Mouse (Mus musculus) bone marrow, adult 2 months (tissue): Measurements from ENCODE around the gene Setd6. TPM values are rescaled to one million over a fixed set of nuclear protein-coding genes. Genes with fewer than 3 reads are reported as not detected.

Experiments used
- H3K27ac ChIP-seq: fragments of 200-500 bp; 2 replicates; pipeline ENCODE4 v1.5.1; 2012; ENCODE audit warnings: low read depth, mild to moderate bottlenecking, control low read depth, inconsistent platforms, low read length; ENCODE audit not compliant: control insufficient read depth, poor library complexity, insufficient read depth
- H3K4me1 ChIP-seq: fragments of 200-500 bp; 2 replicates; pipeline ENCODE4 v1.6.1; 2011; ENCODE audit warnings: low read length; ENCODE audit not compliant: control insufficient read depth, insufficient read depth
- H3K4me3 ChIP-seq: fragments of 200-500 bp; replicated peaks from 2 replicates; pipeline ENCODE3; 2011; ENCODE audit warnings: mild to moderate bottlenecking, low read depth, low read length, control low read depth; ENCODE audit not compliant: control insufficient read depth
- CTCF ChIP-seq: fragments of 200-500 bp; IDR thresholded peaks from 2 replicates; pipeline ENCODE4 v1.5.1; 2011; ENCODE audit warnings: low read length, control low read depth; ENCODE audit not compliant: control insufficient read depth, insufficient read depth
- POLR2A ChIP-seq: fragments of 200-500 bp; IDR thresholded peaks from 2 replicates; pipeline ENCODE4 v1.6.1; 2011; ENCODE audit warnings: low read depth, mild to moderate bottlenecking, control low read depth, low read length, borderline replicate concordance; ENCODE audit not compliant: control insufficient read depth
- WGBS: fragments of 180-500 bp; shearing (Covaris S2); methylation state at CpG from one replicate; pipeline ENCODE4 v1.1.7; 2018; 5-methylcytosine and 5-hydroxymethylcytosine counted together
- polyA plus RNA-seq: library from polyadenylated mRNA; stranded (reverse); fragments of >200 nt; gene quantifications from 2 replicates; pipeline ENCODE4 v1.2.4, GENCODE M21; 2011; ENCODE audit warnings: low replicate concordance; ENCODE audit not compliant: missing spikeins, insufficient read depth, insufficient read length

Gene Setd6
- 13.0 and 34.7 TPM in 2 replicates for polyA plus RNA-seq

GRCm38 (mm10) chr8:95715676-95716531, at the start of gene Setd6:
Setd6 (plus strand) TSS chr8:95715881.
- WGBS = 1% methylated on average over 79 of the region's 79 CpGs
- peak within 1 kb of the TSS; percentile 60 for H3K4me3 ChIP-seq
- H3K27ac ChIP-seq = peak within 1 kb of the TSS; percentile 3; the same call in 1 of the 2 replicates
- TF ChIP-seq POLR2A (peak; percentile 54; the same call in 1 of the 2 replicates), CTCF (no peak)
- H3K4me1 ChIP-seq = no peaks in the 10 kb centered on the region

- H3K4me1 ChIP-seq = no peaks in the 10 kb centered on the region
- no peak overlapping the region for H3K4me3 ChIP-seq
- 38% methylated on average over 8 of the region's 8 CpGs for WGBS
- H3K27ac ChIP-seq = no peak overlapping the region
- TF ChIP-seq CTCF = no peak
Measured at GRCm38 (mm10) chr8:95668163-95668958, 47.3 kb upstream of the Setd6 start.

GRCm38 (mm10) chr8:95669967-95670366, 45.7 kb upstream of the Setd6 start:
- TF ChIP-seq CTCF (no peak), POLR2A (no peak)
- Histone ChIP-seq H3K4me1 (no peaks in the 10 kb centered on the region), H3K27ac (no peak overlapping the region), H3K4me3 (no peak overlapping the region)
- 62% methylated on average over 2 of the region's 2 CpGs for WGBS

- Histone ChIP-seq H3K27ac (no peak overlapping the region), H3K4me1 (no peaks in the 10 kb centered on the region), H3K4me3 (no peak overlapping the region)
- no peak for TF ChIP-seq POLR2A
- no peak for TF ChIP-seq CTCF
- 78% methylated on average over 6 of the region's 6 CpGs for WGBS
Measured at GRCm38 (mm10) chr8:95671861-95672260, 43.8 kb upstream of the Setd6 start.

- Histone ChIP-seq H3K27ac (no peak overlapping the region), H3K4me3 (no peak overlapping the region), H3K4me1 (no peaks in the 10 kb centered on the region)
- no peak for TF ChIP-seq CTCF
- 38% methylated on average over 5 of the region's 5 CpGs for WGBS
Measured at GRCm38 (mm10) chr8:95672811-95673210, 42.9 kb upstream of the Setd6 start.

- 54% methylated on average over 9 of the region's 9 CpGs for WGBS
- no peak for TF ChIP-seq CTCF
- Histone ChIP-seq H3K27ac (no peak within 1 kb of the TSS), H3K4me1 (no peaks in the 10 kb centered on the region), H3K4me3 (no peak within 1 kb of the TSS)
Measured at GRCm38 (mm10) chr8:95676631-95677030, 39.0 kb upstream of the Setd6 start, which contains the start of gene Ndrg4. Ndrg4 (plus strand) TSS chr8:95676980.

- Histone ChIP-seq H3K4me3 (no peak overlapping the region), H3K4me1 (no peaks in the 10 kb centered on the region), H3K27ac (no peak overlapping the region)
- under 1% methylated on average over 39 of the region's 48 CpGs for WGBS
- TF ChIP-seq POLR2A = no peak
- TF ChIP-seq CTCF = no peak
Measured at GRCm38 (mm10) chr8:95677591-95678023, 38.1 kb upstream of the Setd6 start.

- WGBS = 2% methylated on average over 61 of the region's 70 CpGs
- Histone ChIP-seq H3K27ac (no peak overlapping the region), H3K4me3 (no peak overlapping the region), H3K4me1 (no peaks in the 10 kb centered on the region)
- TF ChIP-seq CTCF (no peak), POLR2A (no peak)
Measured at GRCm38 (mm10) chr8:95678024-95678611, 37.6 kb upstream of the Setd6 start.
